Mouse (Mus musculus) kidney, embryonic 15.5 days (tissue): ENCODE measurements at regions not wholly inside any gene's neighbourhood (a gene's known extent, or its start where the extent isn't known, plus 50 kb on each side); places are given as distances from the start of the nearest gene placed in this dataset.

Source experiments
- ATAC-seq: fragments of 200-750 bp; cut with Nextera tagmentation; replicated peaks from 2 replicates; pipeline ENCODE4 v1.8.0; 2017; ENCODE audit warnings: moderate TSS enrichment; ENCODE audit not compliant: low FRiP score
- H3K27ac ChIP-seq: fragments of 300-500 bp; sonication (generic); 2 replicates; pipeline ENCODE4 v1.5.1; 2015; ENCODE audit warnings: mild to moderate bottlenecking, inconsistent platforms
- H3K27me3 ChIP-seq: fragments of 300-500 bp; sonication (generic); 2 replicates; pipeline ENCODE4 v1.6.1; 2015; ENCODE audit warnings: inconsistent platforms
- H3K36me3 ChIP-seq: fragments of 300-500 bp; sonication (generic); 2 replicates; pipeline ENCODE4 v1.6.1; 2015; ENCODE audit warnings: inconsistent platforms
- H3K4me1 ChIP-seq: fragments of 300-500 bp; sonication (generic); 2 replicates; pipeline ENCODE4 v1.6.1; 2015; ENCODE audit warnings: inconsistent platforms
- H3K4me2 ChIP-seq: fragments of 300-500 bp; sonication (generic); 2 replicates; pipeline ENCODE4 v1.6.1; 2015; ENCODE audit warnings: moderate library complexity, mild to moderate bottlenecking, inconsistent platforms
- H3K4me3 ChIP-seq: fragments of 300-500 bp; sonication (generic); replicated peaks from 2 replicates; pipeline ENCODE4 v1.5.1; 2015; ENCODE audit warnings: mild to moderate bottlenecking, inconsistent platforms
- H3K9ac ChIP-seq: fragments of 300-500 bp; sonication (generic); 2 replicates; pipeline ENCODE4 v1.6.1; 2015; ENCODE audit warnings: mild to moderate bottlenecking, inconsistent platforms
- H3K9me3 ChIP-seq: fragments of 300-500 bp; sonication (generic); replicated peaks from 2 replicates; pipeline ENCODE4 v1.6.1; 2016; ENCODE audit warnings: inconsistent platforms
- WGBS: fragments of 180-500 bp; shearing (Covaris S2); methylation state at CpG from one replicate; pipeline ENCODE4 v1.1.7; 2015; ENCODE audit warnings: mixed read lengths; 5-methylcytosine and 5-hydroxymethylcytosine counted together

DNA sequence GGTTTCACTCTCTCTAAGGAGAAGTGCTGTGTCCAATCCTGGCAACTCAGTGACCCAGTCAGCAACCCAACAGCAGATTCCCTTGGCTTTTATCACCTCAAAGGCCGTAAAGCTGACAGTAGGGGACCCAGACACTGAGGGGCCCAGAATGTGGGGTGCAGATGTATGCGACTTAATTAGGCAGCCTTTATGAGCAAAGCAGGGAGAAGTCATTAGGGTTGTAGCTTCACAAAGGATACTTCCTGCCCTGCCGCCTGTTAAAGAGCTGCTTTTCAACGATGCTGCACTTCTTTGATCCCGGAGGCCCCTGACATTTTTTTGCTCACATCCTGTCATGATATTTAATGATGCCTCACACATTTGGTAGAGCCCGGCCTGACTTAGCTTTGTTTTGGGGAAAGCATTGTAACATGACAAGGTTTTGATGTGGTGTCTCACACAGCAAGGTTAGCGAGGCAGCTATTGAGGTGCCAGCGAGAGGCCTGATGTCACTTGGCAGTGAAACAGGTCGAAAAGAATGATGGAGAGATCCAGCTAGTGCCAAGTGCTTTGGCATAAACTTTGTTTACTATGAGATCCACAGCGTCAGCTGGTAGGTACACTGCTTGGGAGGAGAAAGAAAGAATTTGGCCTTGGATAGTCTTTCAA is 240.2 kb downstream of the Slc4a3 start:
- Histone ChIP-seq H3K9me3 (no peaks in the 10 kb centered on the region), H3K9ac (no peak overlapping the region), H3K36me3 (no peaks in the 10 kb centered on the region), H3K4me1 (no peaks in the 10 kb centered on the region), H3K27me3 (no peaks in the 10 kb centered on the region), H3K27ac (no peak overlapping the region), H3K4me3 (no peak overlapping the region), H3K4me2 (no peak overlapping the region)
- no peak for ATAC-seq
- WGBS = 26% methylated on average over 10 of the region's 10 CpGs

DNA sequence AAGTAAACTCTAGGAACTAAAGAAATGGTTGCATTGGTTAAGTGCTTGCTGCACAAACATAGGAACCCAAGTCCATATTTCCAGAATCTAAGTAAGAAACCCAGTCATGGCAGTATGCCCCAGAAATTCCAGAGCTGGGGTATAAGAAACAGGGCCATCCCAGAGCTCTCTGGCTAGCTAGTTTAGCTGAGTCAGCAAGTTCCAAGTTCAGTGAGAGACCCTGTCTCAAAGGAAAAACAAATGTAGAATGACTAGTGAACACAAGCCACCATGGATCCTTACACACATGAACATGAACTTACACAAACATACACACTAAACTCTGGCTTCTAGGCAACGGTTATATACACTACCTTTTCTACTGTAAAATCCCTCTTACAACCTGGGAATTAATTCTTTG is 245.4 kb downstream of the Slc4a3 start:
- no peak for ATAC-seq

DNA sequence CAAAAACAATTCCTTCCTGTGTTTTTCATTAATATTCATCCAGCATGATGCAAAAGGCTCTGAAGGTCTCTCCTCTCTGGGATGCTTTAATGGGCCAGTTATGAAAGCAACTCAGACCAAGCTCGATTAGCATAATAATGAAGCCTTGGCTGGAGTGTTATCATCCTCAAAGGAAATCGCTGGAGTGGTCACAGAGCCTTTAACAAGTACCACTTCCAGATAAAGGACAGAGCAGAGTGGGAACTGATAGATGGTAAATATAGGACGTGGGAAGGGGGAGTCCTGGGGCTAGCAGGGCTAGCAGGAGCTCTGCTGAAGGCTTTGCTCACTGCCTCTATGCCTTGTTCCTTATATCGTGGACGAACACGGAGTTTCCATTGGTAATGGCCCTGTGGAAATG is 251.7 kb downstream of the Slc4a3 start:
- Histone ChIP-seq H3K4me2 (no peak overlapping the region), H3K4me3 (no peak overlapping the region), H3K4me1 (no peaks in the 10 kb centered on the region), H3K9ac (no peak overlapping the region), H3K27me3 (no peaks in the 10 kb centered on the region), H3K36me3 (no peaks in the 10 kb centered on the region), H3K9me3 (no peaks in the 10 kb centered on the region), H3K27ac (no peak overlapping the region)
- 73% methylated on average over 6 of the region's 6 CpGs for WGBS
- no peak for ATAC-seq

More for the DNA sequence above, 245.4 kb downstream of the Slc4a3 start:
- Histone ChIP-seq H3K4me2 (no peak overlapping the region), H3K9me3 (no peaks in the 10 kb centered on the region), H3K36me3 (no peaks in the 10 kb centered on the region), H3K27me3 (no peaks in the 10 kb centered on the region), H3K4me3 (no peak overlapping the region), H3K9ac (no peak overlapping the region), H3K4me1 (no peaks in the 10 kb centered on the region), H3K27ac (no peak overlapping the region)
- 77% methylated on average over 1 of the region's 1 CpGs for WGBS

DNA sequence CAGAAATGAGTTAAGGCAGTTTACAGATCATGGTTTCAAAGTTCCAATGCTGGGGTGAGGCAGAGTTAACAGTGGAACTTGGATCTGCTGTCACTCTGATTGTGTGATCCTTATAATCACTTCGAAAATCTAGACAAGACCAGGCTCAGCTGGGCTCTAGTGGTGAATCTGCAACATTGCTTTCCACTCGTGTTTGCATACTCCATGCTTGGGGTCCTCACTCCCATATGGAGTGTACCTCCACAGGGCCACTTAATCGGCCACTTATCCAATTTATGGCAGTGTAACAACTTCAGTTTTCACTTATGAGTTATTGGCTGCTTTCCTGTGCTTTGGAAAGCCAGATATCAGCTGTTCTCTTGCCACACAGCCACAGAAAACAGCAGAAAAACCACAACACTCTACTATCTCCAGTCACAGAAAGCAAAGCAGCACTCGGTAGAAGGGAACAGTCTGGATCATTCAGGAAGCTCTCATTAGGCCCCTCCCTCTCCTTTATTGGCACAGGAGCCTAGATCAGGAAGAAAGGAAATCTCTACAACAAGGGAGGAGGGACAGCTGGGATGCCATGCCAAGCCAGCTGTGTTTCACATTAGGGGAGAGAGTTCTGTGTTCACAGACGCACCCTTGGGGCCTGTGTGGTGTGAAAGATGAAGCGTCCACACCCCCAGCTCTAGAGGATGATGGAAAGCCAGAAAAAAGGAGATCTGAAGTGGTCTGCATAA is 252.5 kb downstream of the Slc4a3 start:
- ATAC-seq = no peak
- H3K9me3 ChIP-seq = no peaks in the 10 kb centered on the region
- H3K27ac ChIP-seq = no peak overlapping the region
- H3K4me3 ChIP-seq = no peak overlapping the region
- no peaks in the 10 kb centered on the region for H3K36me3 ChIP-seq
- no peak overlapping the region for H3K4me2 ChIP-seq
- no peaks in the 10 kb centered on the region for H3K27me3 ChIP-seq
- no peak overlapping the region for H3K9ac ChIP-seq
- 61% methylated on average over 6 of the region's 6 CpGs for WGBS
- H3K4me1 ChIP-seq = no peaks in the 10 kb centered on the region

DNA sequence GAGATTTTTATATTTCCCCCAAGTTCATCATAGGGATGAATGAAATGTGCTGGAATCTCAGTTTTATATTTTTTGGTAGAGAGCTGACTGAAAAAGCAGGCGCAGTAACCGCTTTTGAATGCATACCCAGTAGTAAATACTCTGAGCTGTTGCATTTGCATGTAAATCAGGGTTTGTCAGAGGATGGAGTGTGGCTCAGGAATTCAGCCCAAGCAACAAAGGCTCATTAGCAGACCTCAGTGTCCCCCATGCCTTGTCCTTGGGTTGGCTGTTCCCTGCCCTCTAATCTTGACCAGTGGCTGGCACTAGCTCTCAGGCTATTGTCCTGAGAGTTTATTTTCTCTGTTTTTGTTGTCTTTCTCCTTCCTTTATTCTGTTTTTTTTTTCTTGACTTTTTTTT is 258.4 kb downstream of the Slc4a3 start:
- Histone ChIP-seq H3K4me3 (no peak overlapping the region), H3K4me1 (no peaks in the 10 kb centered on the region), H3K27me3 (no peaks in the 10 kb centered on the region), H3K27ac (no peak overlapping the region), H3K4me2 (no peak overlapping the region), H3K9ac (no peak overlapping the region), H3K36me3 (no peaks in the 10 kb centered on the region), H3K9me3 (no peaks in the 10 kb centered on the region)
- WGBS = 66% methylated on average over 2 of the region's 2 CpGs
- ATAC-seq = no peak

DNA sequence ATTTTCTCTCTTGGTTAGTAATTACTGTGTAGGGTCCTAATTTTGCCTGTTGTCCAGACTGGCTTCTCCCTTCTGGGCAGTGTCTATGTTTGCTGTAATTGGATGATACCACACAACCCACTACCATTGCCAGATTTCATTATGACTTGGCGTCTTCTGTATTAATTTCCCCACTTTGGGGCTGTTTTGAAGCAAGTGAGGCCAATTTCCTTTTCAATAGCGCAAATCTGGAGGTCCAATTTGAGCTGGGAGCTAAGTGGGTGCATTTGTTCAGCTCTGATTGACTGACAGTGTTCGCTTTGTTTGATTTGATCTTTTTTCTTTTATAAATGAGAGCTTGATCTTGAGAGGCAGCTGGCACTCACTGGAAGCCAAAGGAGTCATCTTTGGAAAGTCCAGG is 266.4 kb downstream of the Slc4a3 start:
- Histone ChIP-seq H3K9ac (no peak overlapping the region), H3K27me3 (no peaks in the 10 kb centered on the region), H3K4me2 (no peak overlapping the region), H3K4me3 (no peak overlapping the region), H3K36me3 (no peaks in the 10 kb centered on the region), H3K4me1 (no peaks in the 10 kb centered on the region), H3K27ac (no peak overlapping the region), H3K9me3 (no peaks in the 10 kb centered on the region)
- WGBS = 85% methylated on average over 3 of the region's 3 CpGs
- ATAC-seq = no peak

DNA sequence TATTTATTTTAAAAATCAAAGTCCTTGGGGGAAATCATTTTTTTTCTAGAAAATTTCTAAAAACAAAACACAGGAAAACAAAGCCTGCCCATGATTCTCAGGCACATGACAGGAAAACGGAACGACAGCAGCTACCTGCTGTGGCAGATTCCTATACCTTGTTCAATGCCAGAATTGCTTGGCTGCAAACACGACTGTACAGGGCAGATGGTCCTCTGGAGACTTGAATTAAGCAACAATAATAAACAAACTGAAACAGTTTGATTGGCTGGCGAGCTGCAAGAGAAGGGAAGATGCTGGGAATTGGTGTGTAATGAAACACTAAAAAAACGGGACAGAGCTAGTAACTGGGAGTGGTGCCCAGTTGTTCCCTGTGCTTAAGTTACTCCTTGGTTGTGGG is 280.1 kb downstream of the Slc4a3 start:
- Histone ChIP-seq H3K9me3 (no peaks in the 10 kb centered on the region), H3K27ac (no peak overlapping the region), H3K4me2 (no peak overlapping the region), H3K36me3 (no peaks in the 10 kb centered on the region), H3K27me3 (no peaks in the 10 kb centered on the region), H3K4me3 (no peak overlapping the region), H3K4me1 (no peaks in the 10 kb centered on the region), H3K9ac (no peak overlapping the region)
- no peak for ATAC-seq
- 48% methylated on average over 5 of the region's 5 CpGs for WGBS

DNA sequence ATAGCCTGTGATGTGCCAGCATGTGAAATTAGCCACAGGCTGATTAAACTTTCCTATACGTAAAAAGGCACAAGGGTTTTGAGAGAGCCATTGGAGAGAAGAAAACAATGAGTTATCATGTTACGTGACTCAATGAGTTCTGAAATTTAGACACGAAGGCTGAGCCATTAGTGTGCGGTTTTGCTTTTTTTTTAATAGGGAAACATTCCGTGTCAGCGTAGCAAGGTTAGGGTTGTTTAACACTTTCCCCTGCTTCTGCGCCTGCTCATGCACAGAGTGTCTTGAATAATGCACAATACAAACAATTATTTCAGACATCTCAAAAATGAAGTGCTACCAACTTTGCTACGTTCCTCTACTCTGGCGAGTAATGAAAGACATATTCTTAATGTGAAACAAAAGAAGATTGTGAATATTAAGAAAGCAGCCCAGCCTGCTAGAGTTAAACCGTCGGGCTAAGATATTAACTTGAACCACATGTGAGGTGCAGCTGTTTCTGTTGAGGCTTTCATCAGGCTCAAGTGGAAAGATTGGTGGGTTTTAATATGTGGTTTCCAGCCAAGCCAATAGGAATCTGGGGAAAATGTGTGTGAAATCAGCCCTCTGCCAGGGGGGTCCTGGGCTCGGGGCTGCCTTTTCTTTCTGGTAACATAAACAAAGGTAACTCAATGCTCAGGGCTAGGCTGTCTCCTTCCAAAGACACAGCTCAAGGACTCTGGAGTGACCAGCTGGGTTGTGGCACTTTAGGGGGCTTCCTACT is 287.2 kb downstream of the Slc4a3 start:
- H3K27me3 ChIP-seq = no peaks in the 10 kb centered on the region
- H3K4me1 ChIP-seq = peaks cover 4% of the 10 kb centered on the region; the same call in 1 of the 2 replicates
- no peak for ATAC-seq
- no peaks in the 10 kb centered on the region for H3K36me3 ChIP-seq
- no peak overlapping the region for H3K27ac ChIP-seq
- H3K9me3 ChIP-seq = no peaks in the 10 kb centered on the region
- no peak overlapping the region for H3K4me3 ChIP-seq
- no peak overlapping the region for H3K9ac ChIP-seq
- WGBS = 38% methylated on average over 12 of the region's 12 CpGs
- H3K4me2 ChIP-seq = no peak overlapping the region

DNA sequence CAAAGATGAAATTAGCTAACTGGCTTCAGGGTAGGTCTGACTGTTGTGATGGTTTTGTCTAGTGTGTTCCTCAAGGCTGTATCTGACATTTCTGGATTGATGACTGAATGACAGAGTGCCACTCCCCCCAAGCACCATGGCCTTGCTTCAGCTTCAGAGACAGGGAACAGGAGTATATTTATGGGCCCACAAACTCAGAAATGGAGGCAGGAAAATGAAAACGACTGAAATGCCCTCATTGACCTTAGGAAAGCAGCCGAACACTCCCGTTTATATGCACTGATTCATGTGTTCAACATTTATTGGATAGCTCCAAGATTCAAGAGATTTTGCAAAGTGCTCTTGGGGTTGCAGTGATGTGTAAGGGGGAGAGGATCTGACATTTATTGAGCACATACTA is 288.3 kb downstream of the Slc4a3 start:
- H3K4me2 ChIP-seq = no peak overlapping the region
- H3K9me3 ChIP-seq = no peaks in the 10 kb centered on the region
- H3K4me1 ChIP-seq = peaks cover 4% of the 10 kb centered on the region; the same call in 1 of the 2 replicates
- H3K27me3 ChIP-seq = no peaks in the 10 kb centered on the region
- ATAC-seq = no peak
- H3K4me3 ChIP-seq = no peak overlapping the region
- WGBS = 36% methylated on average over 3 of the region's 3 CpGs
- H3K9ac ChIP-seq = no peak overlapping the region
- H3K27ac ChIP-seq = no peak overlapping the region
- no peaks in the 10 kb centered on the region for H3K36me3 ChIP-seq

DNA sequence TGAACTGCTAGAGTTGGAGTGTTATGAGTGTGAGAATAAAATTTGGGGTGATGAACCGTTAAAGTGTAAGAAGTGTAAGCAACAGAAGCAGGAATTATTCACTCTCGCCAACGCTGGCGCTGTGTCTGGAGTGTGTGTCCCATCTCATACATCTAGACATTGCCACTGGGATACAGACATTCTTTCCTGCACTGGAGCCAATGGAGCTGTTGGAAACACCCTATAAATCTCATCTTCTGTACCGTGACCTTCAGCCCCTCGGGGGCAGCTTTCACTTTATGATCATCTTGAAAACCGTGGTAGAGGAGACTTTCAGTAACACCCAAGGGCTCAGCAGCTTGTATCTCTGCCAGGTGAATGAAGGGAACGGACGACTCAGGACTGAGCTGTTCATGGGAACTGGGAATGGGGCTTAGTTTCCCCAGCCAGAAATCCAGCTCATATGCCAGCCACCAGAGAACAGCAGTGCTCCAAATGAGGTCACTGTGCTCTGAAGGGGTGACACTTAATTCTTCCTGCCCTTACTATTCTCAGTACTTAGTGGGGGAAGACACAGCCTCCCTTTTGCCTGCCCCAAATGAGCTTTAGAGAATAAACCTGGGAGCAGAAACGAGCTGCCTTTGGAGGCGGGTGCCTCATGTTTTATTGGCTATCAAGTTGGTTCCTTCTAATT is 293.6 kb downstream of the Slc4a3 start:
- Histone ChIP-seq H3K27me3 (no peaks in the 10 kb centered on the region), H3K4me3 (no peak overlapping the region), H3K4me2 (no peak overlapping the region), H3K36me3 (no peaks in the 10 kb centered on the region), H3K4me1 (peaks cover 13% of the 10 kb centered on the region), H3K9ac (no peak overlapping the region), H3K27ac (no peak overlapping the region), H3K9me3 (no peaks in the 10 kb centered on the region)
- 61% methylated on average over 11 of the region's 11 CpGs for WGBS
- ATAC-seq = no peak

DNA sequence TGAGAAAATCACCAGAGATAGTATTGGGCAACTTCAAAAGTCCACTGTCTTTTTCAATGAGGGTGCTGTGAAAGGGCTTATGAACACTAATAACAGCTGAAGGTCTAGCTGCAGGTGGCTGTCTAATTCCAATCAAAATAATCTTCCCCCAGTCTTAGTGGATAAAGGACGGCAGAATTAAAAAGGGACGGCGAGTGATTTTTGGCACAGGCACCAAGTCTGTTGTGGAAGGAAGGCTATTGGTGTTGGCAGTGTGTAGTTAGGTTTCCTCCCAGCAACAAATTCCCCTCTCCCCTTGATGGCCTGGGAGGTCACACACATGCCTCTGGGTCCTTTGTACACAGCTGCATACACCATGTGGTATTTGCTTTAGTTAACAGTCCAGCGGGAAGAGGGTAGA is 296.3 kb downstream of the Slc4a3 start:
- WGBS = 75% methylated on average over 4 of the region's 4 CpGs
- no peaks in the 10 kb centered on the region for H3K9me3 ChIP-seq
- H3K27me3 ChIP-seq = no peaks in the 10 kb centered on the region
- no peak overlapping the region for H3K9ac ChIP-seq
- H3K27ac ChIP-seq = no peak overlapping the region
- H3K4me3 ChIP-seq = no peak overlapping the region
- no peaks in the 10 kb centered on the region for H3K36me3 ChIP-seq
- no peak overlapping the region for H3K4me2 ChIP-seq
- no peak for ATAC-seq
- H3K4me1 ChIP-seq = peaks cover 18% of the 10 kb centered on the region

DNA sequence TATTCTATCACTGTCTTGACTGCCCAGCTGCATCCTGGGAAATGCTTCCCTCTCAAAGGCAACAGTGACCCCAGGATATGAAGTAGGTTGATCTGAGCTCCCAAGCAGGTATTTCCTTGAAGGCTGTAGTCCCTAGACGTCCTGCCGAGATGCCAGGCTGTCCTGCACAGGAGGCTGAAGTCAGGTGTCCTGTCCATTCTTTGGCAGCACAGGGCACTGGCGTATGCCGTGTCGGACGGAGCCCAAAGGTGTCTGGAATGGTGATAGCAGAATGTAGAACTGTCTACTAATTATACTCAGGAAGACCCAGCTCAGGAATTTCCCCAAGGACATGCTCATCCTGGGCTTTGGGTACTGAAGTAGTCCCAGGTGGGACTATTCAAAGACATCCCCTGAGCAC is 297.3 kb downstream of the Slc4a3 start:
- Histone ChIP-seq H3K27ac (no peak overlapping the region), H3K9ac (no peak overlapping the region), H3K36me3 (no peaks in the 10 kb centered on the region), H3K9me3 (no peaks in the 10 kb centered on the region), H3K27me3 (no peaks in the 10 kb centered on the region), H3K4me3 (no peak overlapping the region), H3K4me2 (no peak overlapping the region), H3K4me1 (peaks cover 18% of the 10 kb centered on the region)
- 93% methylated on average over 6 of the region's 6 CpGs for WGBS
- no peak for ATAC-seq
